Mouse (Mus musculus): ENCODE data around the gene Eya2. TPM values are rescaled to one million over a fixed set of nuclear protein-coding genes. Genes with fewer than 3 reads are reported as not detected.
"Not testable (repeated sequence)": the region's sequence is repeated elsewhere in the genome, so short reads cannot be mapped to it uniquely, and the experiment has no call there.

The Eya2 gene
- 4.4 TPM in 2 replicates for polyA plus RNA-seq (2015; fragmentation: Nextera tagmentation; extraction: Ambion mirVana)

- H3K4me2 ChIP-seq (replicated peaks) = peak within 1 kb of the TSS; percentile 98
- under 1% methylated on average over 55 of the region's 83 CpGs for WGBS
- H3K4me1 ChIP-seq (replicated peaks) = peaks cover 31% of the 10 kb centered on the region
- no peaks in the 10 kb centered on the region for H3K9me3 ChIP-seq
- peak within 1 kb of the TSS; percentile 73 for H3K9ac ChIP-seq (replicated peaks)
- H3K36me3 ChIP-seq = no peaks in the 10 kb centered on the region
- H3K4me3 ChIP-seq (replicated peaks) = peak within 1 kb of the TSS; percentile 57
- no peak for ATAC-seq
- peaks cover 47% of the 10 kb centered on the region for H3K27me3 ChIP-seq
- no peak within 1 kb of the TSS for H3K27ac ChIP-seq
Observed at GRCm38 (mm10) chr2:165594907-165595675, at the start of gene Eya2. Gene Eya2 (plus strand): TSS chr2:165595032.

DNA sequence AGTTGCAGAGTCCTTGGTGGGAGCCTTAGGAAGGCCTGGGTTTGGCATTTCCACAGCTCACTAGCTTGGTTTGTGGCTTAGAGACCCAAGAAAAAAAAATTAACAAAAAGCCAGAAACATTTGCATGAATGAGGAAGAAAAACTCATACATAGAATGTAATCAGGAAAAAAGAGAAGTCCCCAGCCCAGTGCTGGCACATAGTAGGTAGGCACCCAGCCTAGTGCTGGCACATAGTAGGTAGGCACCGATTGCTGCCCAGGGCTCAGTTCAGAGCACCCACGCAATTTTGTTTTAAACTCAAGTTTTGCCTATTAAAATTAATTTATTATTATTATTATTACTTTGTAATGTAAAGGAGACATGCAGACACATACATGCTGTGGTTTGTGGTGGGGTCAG, 49.1 kb upstream of the Eya2 start:
- WGBS = 93% methylated on average over 2 of the region's 2 CpGs
- no peak overlapping the region for H3K9ac ChIP-seq (replicated peaks)
- H3K4me3 ChIP-seq (replicated peaks) = no peak overlapping the region
- ATAC-seq = no peak
- no peaks in the 10 kb centered on the region for H3K9me3 ChIP-seq
- no peak overlapping the region for H3K4me2 ChIP-seq (replicated peaks)
- H3K27ac ChIP-seq = no peak overlapping the region
- no peaks in the 10 kb centered on the region for H3K27me3 ChIP-seq
- H3K36me3 ChIP-seq = no peaks in the 10 kb centered on the region
- peaks cover 29% of the 10 kb centered on the region for H3K4me1 ChIP-seq (replicated peaks)

GRCm38 (mm10) chr2:165546341-165546740, 48.5 kb upstream of the Eya2 start:
- peaks cover 29% of the 10 kb centered on the region for H3K4me1 ChIP-seq (replicated peaks)
- 63% methylated on average over 8 of the region's 8 CpGs for WGBS
- no peak overlapping the region for H3K9ac ChIP-seq (replicated peaks)
- no peaks in the 10 kb centered on the region for H3K27me3 ChIP-seq
- no peak overlapping the region for H3K4me2 ChIP-seq (replicated peaks)
- no peaks in the 10 kb centered on the region for H3K36me3 ChIP-seq
- H3K4me3 ChIP-seq (replicated peaks) = no peak overlapping the region
- no peak for ATAC-seq
- no peaks in the 10 kb centered on the region for H3K9me3 ChIP-seq
- H3K27ac ChIP-seq = no peak overlapping the region

DNA sequence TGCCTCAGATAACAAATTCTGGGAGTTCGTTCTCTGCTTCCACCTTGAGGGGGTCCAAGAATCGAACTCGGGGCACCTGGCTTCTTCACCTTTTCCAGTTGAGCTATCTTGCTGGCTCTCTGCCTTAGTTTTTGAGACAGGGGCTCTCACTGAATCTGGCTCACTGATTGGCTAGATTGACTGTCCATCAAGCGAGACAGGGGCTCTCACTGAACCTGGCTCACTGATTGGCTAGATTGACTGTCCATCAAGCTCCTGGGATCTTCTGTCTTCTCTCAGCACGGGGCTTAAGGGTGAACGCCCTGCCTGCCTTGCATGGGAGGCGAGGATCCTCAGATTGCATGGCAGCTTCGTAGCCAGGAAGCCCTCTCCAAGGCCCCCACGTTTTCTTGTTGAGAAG, 47.4 kb upstream of the Eya2 start:
- Histone ChIP-seq H3K27ac (no peak overlapping the region), H3K36me3 (no peaks in the 10 kb centered on the region), H3K9me3 (no peaks in the 10 kb centered on the region), H3K4me3 (replicated peaks) (no peak overlapping the region), H3K4me2 (replicated peaks) (no peak overlapping the region), H3K4me1 (replicated peaks) (peaks cover 29% of the 10 kb centered on the region), H3K27me3 (peaks cover 2% of the 10 kb centered on the region; the same call in 1 of the 2 replicates), H3K9ac (replicated peaks) (no peak overlapping the region)
- WGBS = 64% methylated on average over 9 of the region's 9 CpGs
- ATAC-seq = no peak

GRCm38 (mm10) chr2:165548627-165549026, 46.2 kb upstream of the Eya2 start:
- no peak overlapping the region for H3K27ac ChIP-seq
- H3K9ac ChIP-seq (replicated peaks) = no peak overlapping the region
- peaks cover 18% of the 10 kb centered on the region for H3K4me1 ChIP-seq (replicated peaks)
- no peaks in the 10 kb centered on the region for H3K9me3 ChIP-seq
- H3K4me3 ChIP-seq (replicated peaks) = no peak overlapping the region
- H3K36me3 ChIP-seq = no peaks in the 10 kb centered on the region
- 38% methylated on average over 6 of the region's 6 CpGs for WGBS
- no peak overlapping the region for H3K4me2 ChIP-seq (replicated peaks)
- ATAC-seq = no peak
- H3K27me3 ChIP-seq = peaks cover 4% of the 10 kb centered on the region; the same call in 1 of the 2 replicates

GRCm38 (mm10) chr2:165550410-165550809, 44.4 kb upstream of the Eya2 start:
- not testable (repeated sequence) for H3K27me3 ChIP-seq; H3K9ac ChIP-seq (replicated peaks); ATAC-seq; H3K4me2 ChIP-seq (replicated peaks); H3K4me1 ChIP-seq (replicated peaks); H3K9me3 ChIP-seq; H3K4me3 ChIP-seq (replicated peaks); H3K36me3 ChIP-seq; H3K27ac ChIP-seq
- WGBS = 79% methylated on average over 7 of the region's 7 CpGs

GRCm38 (mm10) chr2:165554066-165554465, 40.8 kb upstream of the Eya2 start:
- no peaks in the 10 kb centered on the region for H3K4me1 ChIP-seq (replicated peaks)
- H3K9me3 ChIP-seq = no peaks in the 10 kb centered on the region
- no peak overlapping the region for H3K9ac ChIP-seq (replicated peaks)
- no peak overlapping the region for H3K4me2 ChIP-seq (replicated peaks)
- WGBS = 42% methylated on average over 9 of the region's 9 CpGs
- H3K27ac ChIP-seq = no peak overlapping the region
- ATAC-seq = no peak
- H3K4me3 ChIP-seq (replicated peaks) = no peak overlapping the region
- H3K27me3 ChIP-seq = peaks cover 4% of the 10 kb centered on the region; the same call in 1 of the 2 replicates
- no peaks in the 10 kb centered on the region for H3K36me3 ChIP-seq

GRCm38 (mm10) chr2:165557278-165557677, 37.6 kb upstream of the Eya2 start:
- H3K9ac ChIP-seq (replicated peaks) = no peak overlapping the region
- no peaks in the 10 kb centered on the region for H3K9me3 ChIP-seq
- H3K4me3 ChIP-seq (replicated peaks) = no peak overlapping the region
- H3K27ac ChIP-seq = no peak overlapping the region
- H3K36me3 ChIP-seq = no peaks in the 10 kb centered on the region
- H3K4me1 ChIP-seq (replicated peaks) = no peaks in the 10 kb centered on the region
- peaks cover 8% of the 10 kb centered on the region; the same call in 1 of the 2 replicates for H3K27me3 ChIP-seq
- WGBS = 91% methylated on average over 7 of the region's 7 CpGs
- ATAC-seq = no peak
- H3K4me2 ChIP-seq (replicated peaks) = no peak overlapping the region

DNA sequence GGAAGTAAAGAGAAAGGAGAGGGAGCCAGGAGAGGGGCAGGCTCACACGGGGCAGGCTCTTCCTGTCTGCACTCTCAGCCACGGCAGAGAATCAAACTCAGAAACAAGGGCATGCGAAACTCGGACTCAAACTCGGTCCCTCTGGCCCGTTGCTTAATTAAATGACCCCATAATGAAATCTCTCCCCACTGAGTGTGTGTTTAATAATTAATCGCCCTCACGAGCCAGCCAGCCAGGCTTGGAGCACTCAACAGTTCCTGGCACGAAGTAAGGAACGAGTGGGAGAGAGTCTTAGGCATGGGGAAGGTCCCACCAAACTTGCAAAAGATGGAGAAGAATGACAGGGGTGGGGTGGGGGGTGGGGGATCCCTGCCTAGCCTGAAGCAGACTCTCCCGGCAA, 35.9 kb upstream of the Eya2 start:
- Histone ChIP-seq H3K4me2 (replicated peaks) (no peak overlapping the region), H3K27ac (no peak overlapping the region), H3K4me1 (replicated peaks) (peaks cover 10% of the 10 kb centered on the region), H3K9ac (replicated peaks) (no peak overlapping the region), H3K9me3 (no peaks in the 10 kb centered on the region), H3K27me3 (peaks cover 15% of the 10 kb centered on the region; the same call in 1 of the 2 replicates), H3K36me3 (no peaks in the 10 kb centered on the region), H3K4me3 (replicated peaks) (no peak overlapping the region)
- no peak for ATAC-seq
- WGBS = 60% methylated on average over 11 of the region's 11 CpGs

DNA sequence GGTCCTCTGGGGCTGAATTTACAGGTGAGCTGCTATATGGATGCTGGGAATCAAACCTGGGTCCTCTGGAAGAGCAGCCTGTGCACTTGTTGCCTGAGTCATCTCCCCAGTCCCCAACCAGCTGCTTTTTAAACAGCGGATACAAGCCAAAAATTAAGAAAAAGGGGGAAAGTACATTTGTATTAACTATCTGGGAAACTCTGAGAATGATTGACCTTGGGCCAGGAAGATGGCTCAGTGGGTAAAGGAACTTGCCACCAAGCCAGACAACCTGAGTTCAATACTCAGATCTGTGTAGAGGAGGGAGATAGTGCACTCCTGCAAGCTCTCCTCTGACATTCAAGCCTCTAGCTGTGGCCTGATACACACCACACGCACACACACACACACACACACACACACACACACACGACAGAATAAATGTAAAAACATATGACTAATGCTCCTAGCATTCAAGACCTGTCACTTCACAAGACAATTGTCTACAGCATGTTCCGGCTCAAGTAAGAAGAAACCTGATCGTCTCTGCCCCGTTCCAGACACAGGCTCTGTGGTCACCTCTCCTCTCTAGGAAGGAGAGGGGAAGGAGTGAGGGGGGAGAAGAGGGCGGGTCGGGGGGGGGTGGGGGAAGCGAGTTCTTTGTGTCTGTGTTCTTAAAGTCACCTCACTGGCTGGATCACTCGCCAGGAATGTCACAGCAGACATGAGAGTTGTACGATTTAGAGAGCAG, 35.2 kb upstream of the Eya2 start:
- Histone ChIP-seq H3K4me1 (replicated peaks) (peaks cover 18% of the 10 kb centered on the region), H3K9me3 (no peaks in the 10 kb centered on the region), H3K9ac (replicated peaks) (no peak overlapping the region), H3K27me3 (peaks cover 16% of the 10 kb centered on the region; the same call in 1 of the 2 replicates), H3K27ac (no peak overlapping the region), H3K36me3 (no peaks in the 10 kb centered on the region), H3K4me2 (replicated peaks) (no peak overlapping the region), H3K4me3 (replicated peaks) (no peak overlapping the region)
- no peak for ATAC-seq
- WGBS = 30% methylated on average over 11 of the region's 11 CpGs

DNA sequence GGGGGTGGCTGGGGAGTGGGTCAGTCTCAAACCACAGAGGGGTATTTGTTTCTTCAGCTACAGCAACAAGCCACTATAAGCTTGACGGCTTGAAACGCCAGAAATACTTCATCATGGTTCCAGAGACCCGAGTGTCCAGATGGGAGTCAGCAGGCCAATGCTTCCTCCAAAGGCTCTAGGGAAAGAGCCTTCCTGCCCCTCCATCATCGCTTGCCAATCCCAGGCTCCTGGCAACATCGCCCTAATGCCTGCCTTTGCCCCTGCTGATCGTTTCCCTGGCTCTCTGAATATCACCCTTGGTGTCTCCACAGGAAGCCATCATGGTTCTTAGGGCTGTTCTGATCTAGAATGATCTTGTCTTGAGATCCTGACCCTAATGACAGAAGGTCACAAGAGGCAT, 33.0 kb upstream of the Eya2 start:
- no peak overlapping the region for H3K4me2 ChIP-seq (replicated peaks)
- 81% methylated on average over 6 of the region's 6 CpGs for WGBS
- peaks cover 25% of the 10 kb centered on the region for H3K4me1 ChIP-seq (replicated peaks)
- H3K9me3 ChIP-seq = no peaks in the 10 kb centered on the region
- H3K9ac ChIP-seq (replicated peaks) = no peak overlapping the region
- no peak overlapping the region for H3K4me3 ChIP-seq (replicated peaks)
- H3K27me3 ChIP-seq = peaks cover 16% of the 10 kb centered on the region; the same call in 1 of the 2 replicates
- H3K27ac ChIP-seq = no peak overlapping the region
- ATAC-seq = no peak
- no peaks in the 10 kb centered on the region for H3K36me3 ChIP-seq

- Histone ChIP-seq H3K4me1 (replicated peaks) (peaks cover 33% of the 10 kb centered on the region), H3K27me3 (peaks cover 16% of the 10 kb centered on the region; the same call in 1 of the 2 replicates), H3K9me3 (no peaks in the 10 kb centered on the region), H3K27ac (peak overlapping the region; percentile 44), H3K4me2 (replicated peaks) (peak overlapping the region; percentile 85), H3K36me3 (no peaks in the 10 kb centered on the region), H3K4me3 (replicated peaks) (peak overlapping the region; percentile 44), H3K9ac (replicated peaks) (peak overlapping the region; percentile 64)
- whole genome bisulfite sequencing = 2% methylated on average over 50 of the region's 52 CpGs
- ATAC-seq = peak; percentile 81
Observed at GRCm38 (mm10) chr2:165563298-165564058, 31.4 kb upstream of the Eya2 start.

All from midbrain, embryonic 13.5 days (tissue).